Mouse (Mus musculus): ENCODE data around the gene Gbx2. TPM values are rescaled to one million over a fixed set of nuclear protein-coding genes. Genes with fewer than 3 reads are reported as not detected.

Gbx2 gene
- polyA plus RNA-seq (2014; fragmentation: Nextera tagmentation; extraction: Ambion mirVana), result 0.11 and 0.17 TPM in 2 replicates

DNA sequence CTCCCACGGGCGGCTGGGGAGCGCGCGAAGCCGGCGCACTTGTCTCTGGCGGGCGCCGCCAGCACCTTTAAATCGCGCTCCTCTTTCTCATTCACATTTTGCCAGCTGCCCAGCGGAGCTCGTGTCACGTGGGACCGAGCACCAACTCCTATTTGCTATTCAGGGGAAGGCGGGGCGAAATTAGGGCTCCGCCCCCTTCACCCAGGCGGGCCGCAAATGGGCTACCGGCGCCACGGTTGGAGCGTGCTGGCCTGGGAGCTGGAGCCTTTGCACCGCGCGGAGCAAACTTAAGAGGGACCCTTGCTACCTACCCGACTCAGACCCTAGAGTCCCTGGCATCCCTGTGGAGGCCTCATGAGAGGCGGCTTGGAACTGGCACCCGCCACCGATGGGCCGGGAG lies at the start of gene Gbx2:
Gene Gbx2, minus strand, starts transcription at position 60 of the 400 bp plus-strand sequence.
- TF ChIP-seq CTCF (IDR thresholded peaks at IDR 0.05; ENCODE audit: low read depth), result no peak
- ATAC-seq (ENCODE audit: insufficient read depth) (peak; percentile 77; the same call in 1 of the 2 replicates), DNase-seq (peak; percentile 89)
- H3K4me3 ChIP-seq (ENCODE audit: low read depth, low read length), result peak within 1 kb of the TSS; percentile 43
- no peak within 1 kb of the TSS for H3K9ac ChIP-seq
- no peaks in the 10 kb centered on the region for H3K9me3 ChIP-seq (ENCODE audit: low read depth, low read length)
- under 1% methylated on average over 33 of the region's 33 CpGs for WGBS
- H3K27me3 ChIP-seq (ENCODE audit: insufficient read depth, low read length), result peaks cover 100% of the 10 kb centered on the region
- peak within 1 kb of the TSS; percentile 78 for H3K4me2 ChIP-seq
- peaks cover 5% of the 10 kb centered on the region; the same call in 1 of the 2 replicates for H3K4me1 ChIP-seq (ENCODE audit: insufficient read depth)
- H3K27ac ChIP-seq (ENCODE audit: low read depth), result no peak within 1 kb of the TSS
- H3K36me3 ChIP-seq (ENCODE audit: insufficient read depth), result no peaks in the 10 kb centered on the region

DNA sequence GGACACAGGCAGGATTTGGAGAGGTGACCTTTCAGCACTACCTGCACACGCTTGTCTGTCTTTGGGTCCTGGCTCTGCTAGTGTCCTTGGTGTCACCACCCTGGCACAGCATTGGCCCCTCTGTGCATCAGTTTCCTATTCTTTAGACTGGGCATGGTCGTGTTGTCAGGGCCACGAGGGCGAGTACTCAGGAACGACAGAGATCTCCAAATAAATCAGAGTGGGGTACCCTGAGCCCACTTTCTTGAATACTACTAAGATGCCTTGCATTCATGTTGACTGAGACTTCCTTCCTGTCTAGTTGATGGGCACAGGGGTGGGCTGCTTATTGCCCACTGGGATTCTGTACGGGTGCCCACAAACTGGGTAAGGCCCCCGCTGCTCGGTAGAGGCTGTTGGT lies 46.3 kb upstream of the Gbx2 start:
- Histone ChIP-seq H3K4me1 (ENCODE audit: insufficient read depth) (no peaks in the 10 kb centered on the region; the same call in 1 of the 2 replicates), H3K4me2 (no peak overlapping the region), H3K9ac (no peak overlapping the region), H3K27me3 (ENCODE audit: insufficient read depth, low read length) (no peaks in the 10 kb centered on the region), H3K4me3 (ENCODE audit: low read depth, low read length) (no peak overlapping the region), H3K36me3 (ENCODE audit: insufficient read depth) (no peaks in the 10 kb centered on the region), H3K27ac (ENCODE audit: low read depth) (no peak overlapping the region), H3K9me3 (ENCODE audit: low read depth, low read length) (no peaks in the 10 kb centered on the region)
- DNase-seq (no peak), ATAC-seq (ENCODE audit: insufficient read depth) (no peak)
- TF ChIP-seq CTCF (IDR thresholded peaks at IDR 0.05; ENCODE audit: low read depth), result no peak
- 84% methylated on average over 8 of the region's 8 CpGs for WGBS

DNA sequence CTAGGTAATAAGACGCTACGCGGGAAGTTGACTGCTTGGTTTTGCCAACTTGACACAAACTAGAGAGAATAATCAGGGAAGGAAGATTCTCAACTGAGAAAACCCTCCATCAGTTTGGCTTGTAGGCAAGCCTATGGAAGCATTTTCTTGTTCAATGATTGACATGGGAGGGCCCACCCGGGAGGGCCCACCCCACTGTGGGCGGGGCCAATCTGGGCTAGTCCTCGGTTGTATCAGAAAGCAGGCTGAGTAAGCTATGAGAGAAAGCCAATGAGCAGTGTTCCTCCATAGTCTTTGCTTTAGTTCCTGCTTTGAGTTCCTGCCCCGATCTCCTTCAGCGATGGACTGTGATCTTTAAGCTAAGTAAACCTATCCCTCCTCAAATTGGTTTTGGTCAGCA lies 45.4 kb upstream of the Gbx2 start:
- no peaks in the 10 kb centered on the region for H3K27me3 ChIP-seq (ENCODE audit: insufficient read depth, low read length)
- WGBS, result 76% methylated on average over 8 of the region's 8 CpGs
- no peak for TF ChIP-seq CTCF (IDR thresholded peaks at IDR 0.05; ENCODE audit: low read depth)

DNA sequence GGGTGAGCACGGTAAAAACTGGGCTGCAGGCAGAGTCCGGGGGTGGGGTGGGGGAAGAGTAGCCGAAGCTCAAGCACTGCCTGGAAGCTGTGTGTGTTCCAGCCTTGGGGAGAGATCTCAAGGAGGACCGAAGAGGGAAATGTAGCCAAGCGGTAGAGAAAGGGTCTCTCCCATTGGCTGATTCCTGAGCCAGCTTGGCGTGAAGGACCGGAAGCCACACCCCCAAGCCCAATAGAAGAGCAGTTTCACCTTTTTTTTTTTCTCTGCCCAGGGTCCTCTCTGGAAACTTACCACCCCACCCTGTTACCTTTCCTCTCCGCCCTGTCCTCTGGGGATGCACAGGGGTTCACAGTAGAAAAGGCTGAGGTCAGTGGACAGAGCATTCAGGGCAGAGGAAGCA lies 43.6 kb upstream of the Gbx2 start:
- no peak overlapping the region for H3K27ac ChIP-seq (ENCODE audit: low read depth)
- H3K9ac ChIP-seq, result no peak overlapping the region
- H3K4me1 ChIP-seq (ENCODE audit: insufficient read depth), result no peaks in the 10 kb centered on the region; the same call in 1 of the 2 replicates
- H3K36me3 ChIP-seq (ENCODE audit: insufficient read depth), result no peaks in the 10 kb centered on the region
- no peak overlapping the region for H3K4me3 ChIP-seq (ENCODE audit: low read depth, low read length)
- no peak for DNase-seq
- no peaks in the 10 kb centered on the region for H3K9me3 ChIP-seq (ENCODE audit: low read depth, low read length)
- whole genome bisulfite sequencing, result 66% methylated on average over 8 of the region's 8 CpGs
- H3K27me3 ChIP-seq (ENCODE audit: insufficient read depth, low read length), result peaks cover 15% of the 10 kb centered on the region
- no peak overlapping the region for H3K4me2 ChIP-seq
- no peak for TF ChIP-seq CTCF (IDR thresholded peaks at IDR 0.05; ENCODE audit: low read depth)
- ATAC-seq (ENCODE audit: insufficient read depth), result no peak

More for the DNA sequence above, 45.4 kb upstream of the Gbx2 start:
- Histone ChIP-seq H3K4me2 (no peak overlapping the region), H3K27ac (ENCODE audit: low read depth) (no peak overlapping the region), H3K9me3 (ENCODE audit: low read depth, low read length) (no peaks in the 10 kb centered on the region), H3K4me1 (ENCODE audit: insufficient read depth) (no peaks in the 10 kb centered on the region; the same call in 1 of the 2 replicates), H3K36me3 (ENCODE audit: insufficient read depth) (no peaks in the 10 kb centered on the region), H3K4me3 (ENCODE audit: low read depth, low read length) (no peak overlapping the region), H3K9ac (no peak overlapping the region)
- ATAC-seq (ENCODE audit: insufficient read depth) (no peak), DNase-seq (no peak)

DNA sequence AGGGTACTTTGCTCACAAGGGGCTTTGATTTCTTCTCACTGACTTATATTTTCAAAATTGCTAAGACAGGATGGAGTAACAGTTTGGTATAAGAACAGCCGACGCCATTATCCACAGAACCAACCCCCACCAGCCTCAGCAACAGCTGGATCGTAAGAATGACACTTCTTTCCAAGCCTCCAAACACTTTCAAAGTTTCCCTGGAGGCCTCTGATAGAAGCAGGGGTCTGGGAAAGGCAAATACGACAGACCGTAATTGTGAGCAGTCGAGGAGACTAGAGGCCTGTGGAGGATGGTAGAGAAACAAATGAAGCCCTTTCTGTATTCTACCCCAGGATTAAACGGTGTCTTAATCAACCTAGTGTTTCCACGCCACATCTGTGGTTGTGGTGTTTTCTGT lies 40.9 kb upstream of the Gbx2 start:
- H3K9me3 ChIP-seq (ENCODE audit: low read depth, low read length), result no peaks in the 10 kb centered on the region
- no peaks in the 10 kb centered on the region for H3K36me3 ChIP-seq (ENCODE audit: insufficient read depth)
- no peak overlapping the region for H3K4me3 ChIP-seq (ENCODE audit: low read depth, low read length)
- H3K27ac ChIP-seq (ENCODE audit: low read depth), result no peak overlapping the region
- H3K9ac ChIP-seq, result no peak overlapping the region
- H3K4me2 ChIP-seq, result no peak overlapping the region
- 18% methylated on average over 8 of the region's 8 CpGs for WGBS
- peak; percentile 87 for DNase-seq
- H3K4me1 ChIP-seq (ENCODE audit: insufficient read depth), result no peaks in the 10 kb centered on the region; the same call in 1 of the 2 replicates
- peaks cover 41% of the 10 kb centered on the region for H3K27me3 ChIP-seq (ENCODE audit: insufficient read depth, low read length)
- 0 out of 2 replicates have a peak, but pooled peaks have one; percentile 57 for ATAC-seq (ENCODE audit: insufficient read depth)
- TF ChIP-seq CTCF (IDR thresholded peaks at IDR 0.05; ENCODE audit: low read depth), result no peak

DNA sequence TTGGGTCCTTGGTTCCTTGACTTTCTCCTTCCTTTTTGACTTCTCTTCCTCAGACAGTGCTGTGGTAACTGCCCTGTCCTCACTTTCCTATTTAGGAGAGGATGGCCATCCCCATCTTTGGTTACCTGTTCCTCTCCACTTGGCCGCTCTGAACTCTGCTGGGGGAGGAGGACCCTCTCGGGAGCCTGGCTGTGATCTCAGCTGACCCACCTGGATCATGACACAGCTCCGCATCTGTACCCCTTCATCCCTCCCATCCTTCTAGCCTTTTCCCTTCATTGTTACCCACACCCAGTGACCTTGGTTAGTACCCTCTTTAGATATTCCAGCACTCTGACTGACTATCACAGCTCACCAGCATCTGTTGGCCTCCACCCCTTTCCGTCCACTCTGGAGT lies 38.7 kb upstream of the Gbx2 start:
- H3K4me3 ChIP-seq (ENCODE audit: low read depth, low read length), result no peak overlapping the region
- 84% methylated on average over 4 of the region's 4 CpGs for WGBS
- DNase-seq (no peak), ATAC-seq (ENCODE audit: insufficient read depth) (no peak)
- no peaks in the 10 kb centered on the region; the same call in 1 of the 2 replicates for H3K4me1 ChIP-seq (ENCODE audit: insufficient read depth)
- no peak overlapping the region for H3K9ac ChIP-seq
- no peaks in the 10 kb centered on the region for H3K9me3 ChIP-seq (ENCODE audit: low read depth, low read length)
- H3K27me3 ChIP-seq (ENCODE audit: insufficient read depth, low read length), result peaks cover 41% of the 10 kb centered on the region
- H3K36me3 ChIP-seq (ENCODE audit: insufficient read depth), result no peaks in the 10 kb centered on the region
- TF ChIP-seq CTCF (IDR thresholded peaks at IDR 0.05; ENCODE audit: low read depth), result no peak
- H3K27ac ChIP-seq (ENCODE audit: low read depth), result no peak overlapping the region
- H3K4me2 ChIP-seq, result no peak overlapping the region

DNA sequence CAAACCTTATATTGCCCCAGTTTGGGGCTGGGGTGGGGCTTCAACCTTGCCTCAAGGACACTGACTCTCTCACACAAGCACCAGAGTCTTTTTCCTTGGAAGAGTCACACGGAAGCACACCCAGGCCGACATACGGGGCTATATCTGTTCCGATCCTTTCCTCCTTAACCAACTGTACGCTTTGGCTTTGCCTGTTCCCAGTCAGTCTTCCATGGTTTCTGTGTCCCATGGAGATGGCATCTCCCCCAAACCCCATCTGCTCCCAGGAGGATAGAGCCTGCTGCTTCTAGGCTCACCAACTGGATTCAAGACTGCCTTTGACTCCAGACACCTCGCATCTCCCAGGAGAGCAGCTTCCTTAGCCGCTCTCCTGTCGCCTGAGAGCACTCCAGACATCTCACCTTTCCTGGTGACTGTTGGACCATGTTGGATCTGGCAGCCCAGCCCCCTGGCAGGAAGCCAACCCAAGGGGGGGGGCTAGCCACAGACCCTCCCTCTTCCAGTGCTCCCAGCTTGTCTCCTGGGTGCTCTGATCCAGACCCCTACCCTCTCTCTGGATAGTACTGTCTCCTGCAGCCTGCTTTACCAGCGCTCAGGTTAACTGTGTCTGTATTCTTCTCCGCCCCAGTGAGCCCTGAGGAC lies 38.2 kb upstream of the Gbx2 start:
- peak overlapping the region; percentile 60 for H3K4me3 ChIP-seq (ENCODE audit: low read depth, low read length)
- no peaks in the 10 kb centered on the region for H3K9me3 ChIP-seq (ENCODE audit: low read depth, low read length)
- TF ChIP-seq CTCF (IDR thresholded peaks at IDR 0.05; ENCODE audit: low read depth), result no peak
- 49% methylated on average over 10 of the region's 10 CpGs for WGBS
- ATAC-seq (ENCODE audit: insufficient read depth) (no peak), DNase-seq (no peak)
- peaks cover 41% of the 10 kb centered on the region for H3K27me3 ChIP-seq (ENCODE audit: insufficient read depth, low read length)
- H3K4me2 ChIP-seq, result peak overlapping the region; percentile 93; the same call in 1 of the 2 replicates
- H3K36me3 ChIP-seq (ENCODE audit: insufficient read depth), result no peaks in the 10 kb centered on the region
- H3K27ac ChIP-seq (ENCODE audit: low read depth), result no peak overlapping the region
- H3K4me1 ChIP-seq (ENCODE audit: insufficient read depth), result no peaks in the 10 kb centered on the region; the same call in 1 of the 2 replicates
- H3K9ac ChIP-seq, result no peak overlapping the region
